ENCODE assay signal across 8 mouse cellular contexts in genomic region chr17:25808789-25809605, GRCm38 (mm10). TPM values are rescaled to one million over a fixed set of nuclear protein-coding genes. Genes with fewer than 3 reads are reported as not detected.
DNase-seq lines count a peak whose midpoint lies in the region; ATAC-seq and TF ChIP-seq lines count a peak whose summit lies in the region.

Fbxl16 (plus strand) TSS chr17:25809085.

- 0 out of 2 replicates have a peak, but pooled peaks have one; percentile 22 for ATAC-seq in liver, embryonic 15.5 days (ENCODE audit: insufficient read depth)

- peak; percentile 49 for DNase-seq in CD4-positive helper T cell, adult 2 months (ENCODE audit: low read depth, low spot score)
- peak; percentile 93 to 95 for DNase-seq in adrenal gland, postnatal 36 days
- peak; percentile 63 to 64 for DNase-seq in heart, postnatal 10 days
- peak; percentile 72 to 81 for DNase-seq in kidney, postnatal 4 days
- DNase-seq in thymus, adult 18-20 months, result no peak

- intact Hi-C loops in heart, postnatal 10 days (cut with DNase I), result loop anchor here (10.0 kb wide), 1 partner anchor 214 kb away; no protein-coding TSS in a partner anchor

- no peak for TF ChIP-seq CTCF in embryonic fibroblast, embryonic 13.5 days (IDR thresholded peaks at IDR 0.05; ENCODE audit: borderline replicate concordance, insufficient read depth, low read length)
- 0 out of 2 replicates have a peak, but pooled peaks have one; percentile 14 for TF ChIP-seq CTCF in olfactory bulb, adult 2 months (IDR thresholded peaks at IDR 0.05; ENCODE audit: insufficient read depth, low read depth, low read length)

- WGBS in liver, embryonic 15.5 days (ENCODE audit: insufficient replicate concordance), result 1% methylated on average over 98 of the region's 100 CpGs
- WGBS in olfactory bulb, adult 2 months, result under 1% methylated on average over 98 of the region's 100 CpGs

- peak within 1 kb of the TSS; percentile 69 for H3K4me2 ChIP-seq in liver, embryonic 15.5 days

- no peaks in the 10 kb centered on the region for H3K36me3 ChIP-seq in liver, embryonic 15.5 days (replicated peaks)

- no peak within 1 kb of the TSS for H3K27ac ChIP-seq in embryonic fibroblast, embryonic 13.5 days (ENCODE audit: insufficient read depth, low read length)
- no peak within 1 kb of the TSS for H3K27ac ChIP-seq in liver, embryonic 15.5 days (replicated peaks)
- H3K27ac ChIP-seq in olfactory bulb, adult 2 months (ENCODE audit: insufficient read depth, low read depth, low read length), result peak within 1 kb of the TSS; percentile 86

- H3K4me1 ChIP-seq in embryonic fibroblast, embryonic 13.5 days (ENCODE audit: control insufficient read depth, insufficient read depth, low read length), result 0 out of 2 replicates have a peak, but pooled peaks cover 3% of the 10 kb centered on the region
- H3K4me1 ChIP-seq in liver, embryonic 15.5 days (replicated peaks), result peaks cover 12% of the 10 kb centered on the region
- peaks cover 38% of the 10 kb centered on the region for H3K4me1 ChIP-seq in olfactory bulb, adult 2 months (ENCODE audit: control insufficient read depth, insufficient read depth, low read length)

- no peak for TF ChIP-seq POLR2A in embryonic fibroblast, embryonic 13.5 days (IDR thresholded peaks at IDR 0.05; ENCODE audit: low read depth, low read length)
- peak; percentile 91 for TF ChIP-seq POLR2A in olfactory bulb, adult 2 months (IDR thresholded peaks at IDR 0.05; ENCODE audit: insufficient read depth, low read depth, low read length)

- peaks cover 91% of the 10 kb centered on the region for H3K27me3 ChIP-seq in liver, embryonic 15.5 days

- peak within 1 kb of the TSS; percentile 68 for H3K4me3 ChIP-seq in embryonic fibroblast, embryonic 13.5 days (ENCODE audit: insufficient read depth, low read length)
- peak within 1 kb of the TSS; percentile 52 for H3K4me3 ChIP-seq in liver, embryonic 15.5 days (replicated peaks)
- H3K4me3 ChIP-seq in olfactory bulb, adult 2 months (ENCODE audit: insufficient read depth, low read depth, low read length), result peak within 1 kb of the TSS; percentile 77

- H3K9me3 ChIP-seq in liver, embryonic 15.5 days (replicated peaks), result no peaks in the 10 kb centered on the region

- H3K9ac ChIP-seq in liver, embryonic 15.5 days, result no peak within 1 kb of the TSS

RNA-seq across cellular contexts. Expression of gene Fbxl16, which starts in this region (rescaled TPM):
- total RNA-seq in adrenal gland, postnatal 36 days (2021), result 10 to 100 TPM; 19.4 to 34.2 TPM
- polyA plus RNA-seq in embryonic fibroblast, embryonic 13.5 days (2011; ENCODE audit: insufficient read length, low read depth, missing spikeins), result 4.1 and 4.7 TPM in 2 replicates
- 1 to 10 TPM in 1 of 2 experiments, under 1 TPM in 1; 0.67 to 1.2 TPM for total RNA-seq in heart, postnatal 10 days (2021)
- 0.07 and 0.12 TPM in 2 replicates for polyA plus RNA-seq in liver, embryonic 15.5 days (2015; fragmentation: Nextera tagmentation; extraction: Ambion mirVana)
- not detected in 2 replicates for polyA plus RNA-seq in olfactory bulb, adult 2 months (2012; ENCODE audit: insufficient read depth, insufficient read length, low replicate concordance, missing spikeins)

Comparison
In these comparisons a context has a peak if more than half of its experiments do, and no peak if none do; other contexts are left out.
1. RNA of gene Fbxl16 (total RNA-seq): 19.4 to 34.2 TPM in adrenal gland, postnatal 36 days; 0.67 to 1.2 TPM in heart, postnatal 10 days; every median in the first group is over 4 times any median in the second.
2. Peak in ATAC-seq, H3K4me3 ChIP-seq and H3K4me2 ChIP-seq in liver, embryonic 15.5 days; RNA of the gene not detected or under 1 TPM.
3. DNase-seq: peak in CD4-positive helper T cell, adult 2 months (single experiment), adrenal gland, postnatal 36 days (2 of 2), heart, postnatal 10 days (2 of 2) and kidney, postnatal 4 days (2 of 2); none in thymus, adult 18-20 months (0 of 2).
4. Peak in every context shown above with its lines, with median percentiles within 50 percentile points of each other: H3K4me3 ChIP-seq.